Mouse (Mus musculus) forebrain, embryonic 11.5 days (tissue): Measurements from ENCODE around the gene Oas1a. TPM values are rescaled to one million over a fixed set of nuclear protein-coding genes. Genes with fewer than 3 reads are reported as not detected.
A peak's percentile ranks its signal among the peaks of the same experiment; 100 is the strongest.
"Not testable (repeated sequence)": the region's sequence is repeated elsewhere in the genome, so short reads cannot be mapped to it uniquely, and the experiment has no call there.

Source experiments
- ATAC-seq: fragments of 200-750 bp; cut with Nextera tagmentation; replicated peaks from 2 replicates; pipeline ENCODE4 v1.8.0; 2017; ENCODE audit warnings: moderate TSS enrichment; ENCODE audit not compliant: low FRiP score
- DNase-seq: peaks from one replicate; pipeline ENCODE4 v3.0.0-alpha.2; 2017; ENCODE audit warnings: low spot score
- H3K27ac ChIP-seq: fragments of 300-500 bp; sonication (generic); 2 replicates; pipeline ENCODE4 v1.5.1; 2014; ENCODE audit warnings: low read depth, low read length
- H3K27me3 ChIP-seq: fragments of 300-500 bp; sonication (generic); 2 replicates; pipeline ENCODE4 v1.6.1; 2014; ENCODE audit warnings: mild to moderate bottlenecking, low read length, mixed read lengths; ENCODE audit not compliant: control insufficient read depth, insufficient read depth
- H3K36me3 ChIP-seq: fragments of 300-500 bp; sonication (generic); 2 replicates; pipeline ENCODE4 v1.6.1; 2014; ENCODE audit warnings: mild to moderate bottlenecking, low read length, moderate library complexity, mixed read lengths; ENCODE audit not compliant: control insufficient read depth, insufficient read depth
- H3K4me1 ChIP-seq: fragments of 300-500 bp; sonication (generic); replicated peaks from 2 replicates; pipeline ENCODE4 v1.6.1; 2014; ENCODE audit warnings: low read length, mixed read lengths; ENCODE audit not compliant: control insufficient read depth, insufficient read depth
- H3K4me2 ChIP-seq: fragments of 300-500 bp; sonication (generic); 2 replicates; pipeline ENCODE4 v1.6.1; 2014; ENCODE audit warnings: low read depth, mild to moderate bottlenecking, low read length, moderate library complexity, mixed read lengths; ENCODE audit not compliant: severe bottlenecking
- H3K4me3 ChIP-seq: fragments of 300-500 bp; sonication (generic); 2 replicates; pipeline ENCODE4 v1.5.1; 2014; ENCODE audit warnings: low read depth, low read length
- H3K9ac ChIP-seq: fragments of 300-500 bp; sonication (generic); 2 replicates; pipeline ENCODE4 v1.6.1; 2014; ENCODE audit warnings: low read length
- H3K9me3 ChIP-seq: fragments of 300-500 bp; sonication (generic); 2 replicates; pipeline ENCODE4 v1.6.1; 2016; ENCODE audit warnings: low read length, mixed read lengths; ENCODE audit not compliant: control insufficient read depth
- WGBS: fragments of 180-500 bp; shearing (Covaris S2); extraction: QIAGEN DNeasy Blood & Tissue Kit; methylation state at CpG from one replicate; pipeline ENCODE4 v1.1.7; 2014; 5-methylcytosine and 5-hydroxymethylcytosine counted together
- polyA plus RNA-seq: library from polyadenylated mRNA; unstranded; fragments of >200 nt; fragmentation: Nextera tagmentation; extraction: Ambion mirVana; gene quantifications from 2 replicates; pipeline ENCODE4 v1.2.1, GENCODE M21; 2014

Gene Oas1a
- polyA plus RNA-seq, 1 experiment from 2014 or later: 0.35 TPM

DNA sequence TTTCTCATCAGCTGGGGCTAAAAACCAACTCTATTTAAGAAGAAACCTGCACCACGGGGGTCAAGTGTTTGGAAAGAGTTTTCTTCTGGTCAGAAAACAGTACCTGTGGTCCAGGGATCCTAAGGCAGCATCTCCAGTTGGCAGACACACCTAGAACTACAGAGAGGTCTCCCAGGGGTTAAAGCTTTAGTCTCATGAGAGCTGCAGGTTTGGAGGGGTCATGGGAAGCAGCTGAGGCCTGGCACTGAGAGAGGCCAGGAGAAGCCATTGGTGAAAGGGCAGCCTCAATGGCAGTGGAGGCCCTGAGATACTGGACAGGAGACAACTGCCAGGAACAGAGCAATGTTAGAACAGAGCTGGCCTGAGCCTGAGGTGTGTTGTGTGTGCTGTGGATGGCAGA, 6.7 kb downstream of the Oas1a start:
- no peaks in the 10 kb centered on the region for H3K36me3 ChIP-seq
- no peak overlapping the region for H3K4me2 ChIP-seq
- WGBS: 56% methylated on average over 1 of the region's 1 CpGs
- no peaks in the 10 kb centered on the region for H3K27me3 ChIP-seq
- H3K9me3 ChIP-seq: no peaks in the 10 kb centered on the region
- no peak overlapping the region for H3K9ac ChIP-seq
- no peak overlapping the region for H3K4me3 ChIP-seq
- no peaks in the 10 kb centered on the region for H3K4me1 ChIP-seq
- DNase-seq: peak; percentile 18
- no peak overlapping the region for H3K27ac ChIP-seq
- no peak for ATAC-seq

DNA sequence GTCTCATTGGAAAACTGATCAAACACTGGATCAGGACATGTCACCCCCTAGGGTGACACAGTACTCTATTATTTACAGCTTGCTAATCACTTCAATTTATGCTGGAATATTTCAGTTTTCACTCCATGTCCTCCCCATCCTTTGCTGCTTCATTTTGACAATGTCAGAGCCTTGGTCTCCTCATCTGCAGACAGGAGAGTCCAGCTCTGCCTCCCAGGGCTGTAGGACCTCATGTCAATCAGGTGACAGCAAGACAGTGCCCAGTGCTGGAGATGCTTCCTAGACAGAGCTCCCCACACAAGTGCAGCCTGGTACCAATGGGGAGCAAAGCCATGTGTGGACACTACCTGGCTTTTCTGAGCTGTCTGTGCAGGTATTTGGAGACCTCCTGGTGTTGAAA, 8.6 kb downstream of the Oas1a start:
- peak; percentile 41 for DNase-seq
- Histone ChIP-seq H3K27ac (no peak overlapping the region), H3K9me3 (no peaks in the 10 kb centered on the region), H3K4me3 (no peak overlapping the region), H3K36me3 (no peaks in the 10 kb centered on the region), H3K9ac (no peak overlapping the region), H3K4me2 (no peak overlapping the region), H3K4me1 (no peaks in the 10 kb centered on the region), H3K27me3 (no peaks in the 10 kb centered on the region)
- ATAC-seq: no peak

DNA sequence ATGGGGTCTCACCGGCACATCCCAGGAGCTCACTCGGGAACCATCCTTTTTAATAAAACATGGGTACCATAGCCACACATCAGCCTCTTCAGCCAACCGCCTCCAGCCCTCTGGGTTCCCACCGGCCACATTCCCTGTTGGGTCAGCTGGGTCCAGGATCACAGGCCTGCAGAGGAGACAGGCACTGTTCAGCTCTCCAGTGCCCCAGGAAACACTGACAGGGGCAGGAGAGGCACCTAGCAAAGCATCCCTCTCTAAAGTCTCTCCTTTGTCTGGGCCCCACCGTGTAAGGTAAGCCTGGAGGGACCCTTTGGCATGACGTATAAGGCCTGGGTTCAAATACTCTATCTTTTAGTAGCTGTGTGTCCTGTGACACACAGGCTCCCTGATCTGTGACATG, 9.0 kb downstream of the Oas1a start:
- H3K4me3 ChIP-seq: no peak overlapping the region
- no peaks in the 10 kb centered on the region for H3K9me3 ChIP-seq
- H3K9ac ChIP-seq: no peak overlapping the region
- H3K27ac ChIP-seq: no peak overlapping the region
- H3K36me3 ChIP-seq: no peaks in the 10 kb centered on the region
- no peaks in the 10 kb centered on the region for H3K4me1 ChIP-seq
- DNase-seq: peak; percentile 20
- WGBS: 93% methylated on average over 6 of the region's 6 CpGs
- no peaks in the 10 kb centered on the region for H3K27me3 ChIP-seq
- no peak overlapping the region for H3K4me2 ChIP-seq
- ATAC-seq: no peak

DNA sequence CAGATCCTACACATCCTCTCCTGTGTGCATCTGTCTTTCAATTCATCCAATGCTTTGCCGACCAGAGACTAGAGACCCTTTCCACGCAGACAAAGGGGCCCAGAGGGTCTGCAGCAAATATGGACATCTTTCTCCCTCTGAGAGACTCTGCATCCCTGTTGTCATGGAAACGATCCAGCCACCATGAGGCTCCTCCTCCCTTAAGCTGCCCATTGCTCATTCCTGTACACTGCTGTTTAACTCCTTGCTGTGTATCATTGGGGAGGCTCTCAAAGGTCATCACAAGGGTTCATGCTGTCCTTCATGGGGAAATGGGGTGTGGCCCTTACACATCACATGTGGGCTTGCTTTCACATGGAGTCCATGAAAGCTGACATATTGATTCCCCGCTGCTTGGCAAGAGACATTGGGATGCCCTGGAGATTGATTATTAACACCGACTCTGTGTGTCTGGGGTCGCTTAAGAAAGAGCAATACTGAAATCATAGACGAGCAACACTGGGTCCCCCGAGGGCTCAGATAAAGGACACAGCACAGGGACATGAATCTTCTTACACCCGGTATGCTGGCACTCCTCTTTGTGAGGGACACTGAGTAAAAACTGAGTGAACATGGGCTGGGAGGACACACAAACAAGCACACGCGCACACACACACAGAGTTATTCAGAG, 12.0 kb downstream of the Oas1a start:
- H3K27me3 ChIP-seq: no peaks in the 10 kb centered on the region
- H3K36me3 ChIP-seq: no peaks in the 10 kb centered on the region
- H3K4me3 ChIP-seq: no peak overlapping the region
- ATAC-seq (no peak), DNase-seq (peak; percentile 13)
- no peaks in the 10 kb centered on the region for H3K4me1 ChIP-seq
- H3K4me2 ChIP-seq: no peak overlapping the region
- 87% methylated on average over 11 of the region's 11 CpGs for WGBS
- no peaks in the 10 kb centered on the region for H3K9me3 ChIP-seq
- no peak overlapping the region for H3K9ac ChIP-seq
- H3K27ac ChIP-seq: no peak overlapping the region

DNA sequence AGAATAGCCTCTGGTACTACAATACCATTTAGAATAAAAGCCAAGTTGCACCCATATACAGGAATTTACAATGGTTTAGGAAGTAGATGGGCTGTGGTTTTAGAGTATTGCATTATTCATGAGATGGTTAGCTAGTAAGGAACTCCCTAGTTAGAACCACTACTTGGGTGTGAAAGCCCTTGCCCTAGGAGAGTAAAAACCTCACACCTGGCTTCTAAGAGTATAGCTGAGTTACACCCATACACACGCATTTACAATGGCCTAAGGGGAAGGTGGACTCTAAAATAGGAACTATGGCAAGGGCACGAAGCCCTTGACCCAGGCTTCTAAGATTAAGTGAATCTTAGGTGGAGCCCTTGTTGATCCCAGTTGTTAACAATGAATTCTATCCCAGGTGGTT, 12.6 kb downstream of the Oas1a start:
- WGBS: 74% methylated on average over 2 of the region's 2 CpGs
- H3K4me1 ChIP-seq, H3K36me3 ChIP-seq: not testable (repeated sequence)

DNA sequence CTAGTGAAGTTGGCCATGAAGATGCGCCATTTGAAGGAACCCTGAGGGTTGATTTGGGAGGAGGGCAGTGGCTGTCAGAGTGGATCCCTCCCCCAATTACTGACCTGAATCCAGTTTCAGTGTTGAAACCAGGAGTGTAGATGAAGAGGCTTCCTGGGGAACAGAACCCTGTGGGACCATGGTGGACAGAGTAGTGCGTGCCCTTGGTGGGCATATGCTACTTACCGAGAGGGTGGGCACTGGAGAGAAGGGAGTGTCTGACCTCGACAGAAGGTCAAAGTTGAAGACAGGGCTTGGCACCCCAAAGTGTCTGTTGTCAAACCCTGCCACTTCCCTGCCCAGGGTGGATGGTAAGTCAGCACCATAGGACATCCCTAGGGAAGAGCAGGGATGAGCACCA, 13.5 kb downstream of the Oas1a start:
- not testable (repeated sequence) for H3K9ac ChIP-seq, H3K27ac ChIP-seq, H3K4me1 ChIP-seq, H3K36me3 ChIP-seq, H3K4me2 ChIP-seq, H3K9me3 ChIP-seq, ATAC-seq, H3K4me3 ChIP-seq, H3K27me3 ChIP-seq
- WGBS: 90% methylated on average over 4 of the region's 4 CpGs
- peak; percentile 15 for DNase-seq

More for the DNA sequence above, 12.6 kb downstream of the Oas1a start:
- H3K27me3 ChIP-seq, H3K4me3 ChIP-seq, H3K9me3 ChIP-seq, H3K9ac ChIP-seq, H3K27ac ChIP-seq, ATAC-seq, DNase-seq, H3K4me2 ChIP-seq: not testable (repeated sequence)

DNA sequence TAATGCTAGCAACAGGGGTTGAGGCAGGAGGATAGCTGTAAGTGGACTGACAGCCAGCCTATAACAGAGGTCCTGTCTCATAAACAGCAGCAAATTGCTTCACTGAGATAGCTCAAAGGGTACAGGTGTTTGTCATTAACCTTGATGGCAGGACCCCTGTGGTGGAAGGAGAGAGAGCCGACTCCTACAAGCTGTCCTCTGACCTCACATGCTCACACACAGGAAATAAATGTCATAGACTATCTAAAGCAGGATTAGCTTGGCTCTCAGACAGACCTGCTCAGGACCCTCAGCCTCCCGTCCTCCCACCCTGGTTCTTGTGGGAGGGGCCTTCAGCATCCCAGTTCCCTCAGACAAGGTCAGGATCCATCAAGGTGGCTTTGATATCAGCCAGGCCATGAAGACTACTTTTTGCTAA, 15.1 kb downstream of the Oas1a start:
- Histone ChIP-seq H3K4me3 (no peak overlapping the region), H3K4me1 (no peaks in the 10 kb centered on the region), H3K4me2 (no peak overlapping the region), H3K27ac (no peak overlapping the region), H3K36me3 (no peaks in the 10 kb centered on the region), H3K9me3 (no peaks in the 10 kb centered on the region), H3K27me3 (no peaks in the 10 kb centered on the region), H3K9ac (no peak overlapping the region)
- 85% methylated on average over 2 of the region's 2 CpGs for WGBS
- DNase-seq (peak; percentile 19), ATAC-seq (no peak)

DNA sequence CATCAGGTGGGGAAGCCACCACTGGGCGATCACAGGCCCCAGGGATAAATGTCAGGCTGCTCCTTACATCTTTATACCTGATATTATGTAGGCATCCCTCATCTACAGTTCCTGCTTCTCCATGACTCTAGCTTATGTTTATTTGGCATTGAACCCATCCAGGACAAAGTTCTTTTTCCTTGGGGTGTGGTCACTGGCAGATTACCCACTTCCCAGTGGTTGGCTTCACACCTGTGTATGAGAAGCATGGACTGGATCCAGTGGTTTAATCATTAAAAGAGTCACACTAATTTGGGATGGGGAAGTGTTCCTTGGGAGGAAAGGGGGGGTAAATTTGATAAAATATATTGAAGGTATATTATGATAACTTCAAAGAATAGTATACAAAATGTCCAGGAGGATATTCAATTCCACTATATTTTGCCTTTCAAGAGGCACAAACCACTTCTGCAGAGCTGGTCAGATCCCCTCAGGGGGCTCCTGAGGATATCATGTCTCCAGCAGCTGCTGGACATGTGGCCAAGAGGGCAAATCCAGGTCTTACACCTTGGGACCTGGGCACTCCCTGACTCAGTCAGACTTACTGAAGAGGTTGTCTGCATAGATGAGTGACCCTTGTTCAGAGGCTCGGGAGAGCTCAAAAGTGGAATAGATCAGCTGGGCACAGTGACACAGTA, 15.6 kb downstream of the Oas1a start:
- not testable (repeated sequence) for H3K36me3 ChIP-seq, H3K27me3 ChIP-seq, H3K9me3 ChIP-seq, H3K27ac ChIP-seq, H3K9ac ChIP-seq, H3K4me3 ChIP-seq, ATAC-seq, DNase-seq, H3K4me1 ChIP-seq, H3K4me2 ChIP-seq
- 88% methylated on average over 2 of the region's 2 CpGs for WGBS

DNA sequence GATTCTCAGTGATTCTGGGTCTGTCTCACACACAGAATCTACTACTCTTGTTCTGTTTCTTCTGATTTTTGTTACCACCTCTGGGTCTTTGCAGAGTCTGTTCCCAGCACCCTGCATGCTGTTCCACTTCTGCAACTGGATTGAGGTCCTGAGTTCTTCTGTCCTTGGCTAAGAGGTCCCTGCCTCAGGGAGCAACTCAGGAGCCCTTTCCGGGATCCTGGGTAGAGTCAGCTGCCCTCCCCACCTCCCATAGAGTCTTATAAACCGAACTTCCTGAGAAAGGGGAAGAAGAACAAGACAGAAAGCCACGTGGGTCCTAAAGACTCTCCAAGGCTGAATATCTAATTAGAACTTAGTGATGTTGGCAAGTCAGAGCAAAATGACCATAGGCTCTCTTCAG, 16.3 kb downstream of the Oas1a start:
- Histone ChIP-seq H3K4me2 (no peak overlapping the region), H3K27ac (no peak overlapping the region), H3K27me3 (no peaks in the 10 kb centered on the region), H3K9ac (no peak overlapping the region), H3K4me1 (no peaks in the 10 kb centered on the region), H3K36me3 (no peaks in the 10 kb centered on the region), H3K9me3 (no peaks in the 10 kb centered on the region), H3K4me3 (no peak overlapping the region)
- 48% methylated on average over 3 of the region's 3 CpGs for WGBS
- DNase-seq: peak; percentile 9
- no peak for ATAC-seq
